Mouse (Mus musculus) gastrocnemius, adult 2 months (tissue): ENCODE results near the gene Pcna. TPM values are rescaled to one million over a fixed set of nuclear protein-coding genes. Genes with fewer than 3 reads are reported as not detected.
"Not testable (repeated sequence)": the region's sequence is repeated elsewhere in the genome, so short reads cannot be mapped to it uniquely, and the experiment has no call there.

Experiments used
- DNase-seq: peaks from one replicate; pipeline ENCODE4 v3.0.0; 2022
- H3K27ac ChIP-seq: fragments of 200-600 bp; 2 replicates; pipeline ENCODE4 v1.8.1; 2022; ENCODE audit warnings: mild to moderate bottlenecking
- H3K4me3 ChIP-seq: fragments of 200-600 bp; 2 replicates; pipeline ENCODE4 v1.8.1; 2022; ENCODE audit warnings: mild to moderate bottlenecking, moderate library complexity
- CTCF ChIP-seq: fragments of 200-600 bp; IDR thresholded peaks from 2 replicates; pipeline ENCODE4 v1.8.1; 2022; ENCODE audit warnings: antibody characterized with exemption, mild to moderate bottlenecking, moderate library complexity
- intact Hi-C: fragments of 180-260 bp; cut with DNase I; formaldehyde crosslinking; loops from one replicate; pipeline ENCODE4 v1.15.1; 2025
- long read RNA-seq, 2 experiments: library from polyadenylated mRNA; stranded (forward); transcript quantifications; one replicate each; pipeline ENCODE4 v2.0.0; 2021
- total RNA-seq, 2 experiments: library from RNA; stranded (reverse); gene quantifications; 2 replicates each; pipeline ENCODE4 v1.2.3; 2021

The Pcna gene
- 10 to 100 TPM; 19.0 to 22.9 TPM for total RNA-seq
- long read RNA-seq, experiment 1, transcript Pcna-201 (6 exons, 1,518 nt), result major isoform, 14 of 14 reads
- long read RNA-seq, experiment 1, partial matches to known transcripts, result 0 of 14 reads
- long read RNA-seq, experiment 1, other reads (novel, unspliced or antisense), result 0 of 14 reads
- long read RNA-seq, experiment 2, transcript Pcna-201 (6 exons, 1,518 nt), result major isoform, 15 of 20 reads
- long read RNA-seq, experiment 2, partial matches to known transcripts, result 5 of 20 reads
- long read RNA-seq, experiment 2, other reads (novel, unspliced or antisense), result 0 of 20 reads

DNA sequence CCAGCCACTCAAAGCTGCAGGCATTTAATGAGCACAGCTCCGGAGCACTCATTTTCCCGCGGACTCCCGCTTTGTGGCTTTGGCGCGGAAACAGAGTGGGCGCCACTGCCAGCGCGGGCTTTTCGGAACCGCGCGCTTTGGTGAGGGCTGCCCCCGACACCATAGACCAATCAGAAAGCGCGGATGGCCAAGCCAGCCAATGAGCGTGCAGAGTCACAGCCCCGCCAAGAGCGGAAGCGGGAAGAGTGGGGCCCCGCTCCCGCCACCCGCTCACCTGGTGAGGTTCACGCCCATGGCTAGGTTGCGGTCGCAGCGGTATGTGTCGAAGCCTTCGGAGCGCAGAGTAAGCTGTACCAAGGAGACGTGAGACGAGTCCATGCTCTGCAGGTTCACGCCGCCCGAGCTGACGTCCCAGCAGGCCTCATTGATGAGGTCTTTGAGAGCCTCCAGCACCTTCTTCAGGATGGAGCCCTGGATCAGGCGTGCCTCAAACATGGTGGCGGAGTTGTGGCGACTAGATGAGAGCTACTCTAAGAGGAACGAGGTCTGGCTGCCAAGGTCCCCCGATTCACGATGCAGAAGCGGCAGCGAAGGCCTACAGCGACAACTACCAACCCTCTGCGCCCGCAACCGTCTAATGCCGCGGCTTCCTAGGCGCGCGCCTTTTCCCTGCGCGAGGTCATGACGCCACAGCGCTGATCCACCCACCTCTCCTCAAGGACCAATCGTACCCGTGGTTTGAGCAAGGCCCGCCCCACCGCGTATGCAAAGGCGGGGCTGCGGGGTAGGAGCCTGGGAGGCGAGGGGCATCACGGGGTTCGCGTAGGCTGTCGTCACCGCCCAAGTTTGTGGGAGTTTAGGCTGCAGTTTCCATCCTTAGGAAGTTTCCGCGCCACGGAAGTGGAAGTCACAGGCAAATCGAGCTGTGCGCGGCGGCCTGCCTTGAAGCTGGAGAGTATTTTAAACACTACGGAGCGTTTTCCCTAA, at the start of gene Pcna:
TSS of gene Pcna (minus strand) at position 773 of the 987 bp plus-strand sequence.
- TF ChIP-seq CTCF, result no peak
- Histone ChIP-seq H3K4me3 (peak within 1 kb of the TSS; percentile 84), H3K27ac (peak within 1 kb of the TSS; percentile 97)
- DNase-seq, result peak; percentile 98
- intact Hi-C loops, result no loop called here

- no peak for TF ChIP-seq CTCF
- intact Hi-C loops, result loop anchor here (10.0 kb wide), 1 partner anchor 403 kb away; no protein-coding TSS in a partner anchor
- no peak for DNase-seq
- Histone ChIP-seq H3K27ac (no peak overlapping the region), H3K4me3 (no peak overlapping the region)
These were observed 48.3 kb upstream of the Pcna start for GRCm38 (mm10) chr2:132301436-132301835.

DNA sequence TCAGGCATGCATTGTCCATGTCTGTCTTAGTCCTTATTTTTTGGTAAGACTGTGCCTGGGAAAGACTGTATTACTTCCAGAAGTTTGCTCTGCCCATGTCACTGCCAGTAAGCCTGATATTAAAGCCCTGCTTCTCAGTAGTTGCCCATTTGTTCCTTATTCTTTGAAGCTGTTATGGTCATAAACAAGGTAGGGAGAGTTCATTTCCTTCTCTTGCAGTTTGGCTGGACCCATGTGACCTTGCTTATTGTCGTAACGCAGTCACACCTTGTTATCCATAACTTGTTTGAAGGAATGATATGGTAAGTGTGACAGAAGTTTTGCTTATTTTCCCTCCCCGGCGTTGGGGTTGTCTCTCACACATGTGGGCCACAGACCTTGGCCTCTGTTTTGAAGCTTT, 45.1 kb upstream of the Pcna start:
- Histone ChIP-seq H3K4me3 (no peak overlapping the region), H3K27ac (no peak overlapping the region)
- intact Hi-C loops, result no loop called here
- TF ChIP-seq CTCF, result no peak
- no peak for DNase-seq

DNA sequence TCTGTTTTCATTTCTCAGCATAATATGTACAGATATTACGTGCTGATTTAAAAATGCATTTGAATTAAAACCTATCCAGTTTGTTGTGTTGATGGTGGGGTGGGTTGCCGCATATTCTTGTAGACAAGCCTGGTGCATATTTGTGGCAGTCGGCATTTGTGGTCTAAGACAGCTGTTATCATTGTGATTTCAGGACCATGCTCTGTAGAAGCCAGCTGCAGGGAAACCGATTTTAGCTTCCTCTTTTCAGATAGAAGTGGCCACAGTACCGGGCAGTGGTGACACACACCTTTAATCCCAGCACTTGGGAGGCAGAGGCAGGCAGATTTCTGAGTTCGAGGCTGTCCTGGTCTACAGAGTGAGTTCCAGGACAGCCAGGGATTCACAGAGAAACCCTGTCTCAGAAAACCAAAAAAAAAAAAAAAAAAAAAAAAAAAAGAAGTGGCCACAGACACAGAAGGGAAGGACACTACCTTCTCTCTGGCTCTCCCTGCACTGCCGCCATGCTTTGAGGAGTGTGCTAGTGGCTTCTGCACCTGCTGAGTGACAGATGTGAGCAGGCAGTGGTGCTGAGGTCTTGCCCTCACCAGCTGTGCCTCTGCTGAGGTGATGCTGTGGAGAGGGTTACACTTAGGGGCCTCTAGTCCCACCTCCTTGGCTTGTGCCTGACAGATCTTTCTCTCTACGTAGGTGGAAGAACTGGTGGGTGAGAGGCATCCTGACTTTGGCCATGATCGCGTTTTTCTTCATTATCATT, 40.8 kb upstream of the Pcna start:
- no peak overlapping the region for H3K27ac ChIP-seq
- no peak for TF ChIP-seq CTCF

GRCm38 (mm10) chr2:132292083-132292482, 39.0 kb upstream of the Pcna start:
- intact Hi-C loops, result no loop called here
- no peak for TF ChIP-seq CTCF
- Histone ChIP-seq H3K4me3 (no peak overlapping the region), H3K27ac (peak overlapping the region; percentile 77)
- peak; percentile 42 for DNase-seq

More for the DNA sequence above, 40.8 kb upstream of the Pcna start:
- DNase-seq, result no peak
- intact Hi-C loops, result no loop called here
- H3K4me3 ChIP-seq, result no peak overlapping the region

GRCm38 (mm10) chr2:132291265-132291664, 38.2 kb upstream of the Pcna start:
- DNase-seq, result peak; percentile 80
- TF ChIP-seq CTCF, result no peak
- H3K27ac ChIP-seq, result peak overlapping the region; percentile 77

DNA sequence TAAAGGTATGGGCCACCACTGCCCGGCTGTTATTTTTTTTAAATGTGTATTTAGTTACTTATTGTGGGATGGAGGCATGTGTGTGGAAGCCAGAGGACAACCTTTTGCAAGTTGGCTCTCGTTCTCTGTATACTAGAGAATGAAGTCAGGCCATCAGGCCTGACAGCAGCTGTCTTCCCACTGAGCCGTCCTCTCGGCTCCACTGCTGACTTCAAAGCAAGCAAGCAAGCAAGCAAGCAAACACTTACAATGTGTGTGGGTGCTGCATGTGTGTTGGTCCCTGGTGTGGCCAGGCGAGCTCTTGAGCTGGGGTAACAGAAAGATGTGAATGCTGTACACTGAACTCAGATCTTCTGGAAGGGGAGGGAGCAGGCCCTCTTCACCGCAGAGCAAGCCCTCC, 37.7 kb upstream of the Pcna start:
- no peak for TF ChIP-seq CTCF
- peak overlapping the region; percentile 77 for H3K27ac ChIP-seq
- no peak overlapping the region for H3K4me3 ChIP-seq
- DNase-seq, result no peak
- intact Hi-C loops, result loop anchor here (2.0 kb wide), 1 partner anchor 16 kb away; no protein-coding TSS in a partner anchor

More at GRCm38 (mm10) chr2:132291265-132291664, 38.2 kb upstream of the Pcna start:
- H3K4me3 ChIP-seq, result no peak overlapping the region
- intact Hi-C loops, result loop anchor here (2.0 kb wide), 1 partner anchor 16 kb away; no protein-coding TSS in a partner anchor

DNA sequence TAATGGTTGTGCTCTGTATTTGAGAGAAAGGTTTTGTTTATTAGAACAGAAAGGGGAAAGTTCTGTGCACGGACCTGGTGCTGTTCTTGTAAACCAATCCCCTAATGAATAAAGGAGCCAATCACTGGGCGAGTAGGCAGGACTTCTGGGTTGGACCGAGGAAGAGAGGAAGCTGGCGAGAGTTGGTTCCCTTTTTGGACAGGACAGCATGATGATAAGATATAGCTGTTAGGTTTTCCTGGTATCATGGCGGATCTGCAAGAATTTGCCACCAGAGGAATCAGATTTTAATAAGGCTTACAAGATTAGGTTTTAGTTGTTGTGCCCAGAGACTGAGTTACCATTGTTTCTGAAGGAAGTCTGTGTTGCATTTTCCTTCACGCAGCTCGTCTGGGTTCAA, 36.1 kb upstream of the Pcna start:
- DNase-seq, H3K4me3 ChIP-seq, H3K27ac ChIP-seq, intact Hi-C loops: not testable (repeated sequence)

DNA sequence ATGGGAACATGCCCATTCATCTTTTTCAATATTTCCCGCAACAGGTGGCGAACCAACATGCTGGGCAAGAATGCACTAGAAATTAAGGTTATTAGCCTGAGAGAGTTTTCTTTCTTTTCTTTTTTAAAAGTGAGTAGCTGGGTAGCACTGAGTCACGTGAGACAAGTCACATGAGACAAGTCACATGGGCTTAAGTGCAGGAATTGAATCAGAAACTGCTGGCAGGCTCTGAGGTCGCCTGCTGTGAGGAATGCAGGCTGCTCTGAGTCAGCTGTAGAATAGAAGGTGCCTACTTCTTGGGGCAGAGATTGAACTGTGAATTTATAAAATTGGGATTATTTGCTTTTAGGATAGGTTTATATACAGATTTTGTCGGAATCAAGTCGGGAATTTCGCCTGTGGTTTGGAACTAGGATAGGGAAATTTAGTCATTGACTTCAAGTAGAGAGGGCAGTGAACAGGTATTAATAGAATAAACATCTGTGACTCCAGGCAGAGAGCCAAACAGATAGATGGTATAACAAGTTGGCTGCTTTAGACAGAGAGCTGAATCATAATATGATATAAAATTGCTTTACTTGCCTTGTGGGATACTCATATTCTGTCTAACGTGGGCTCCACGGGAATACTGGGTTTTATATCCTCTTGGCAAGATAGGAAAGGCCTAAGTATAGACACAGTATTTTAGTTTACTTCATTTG, 33.4 kb upstream of the Pcna start:
- intact Hi-C loops, result no loop called here
- Histone ChIP-seq H3K4me3 (peak overlapping the region; percentile 26), H3K27ac (peak overlapping the region; percentile 83)
- TF ChIP-seq CTCF, result peak; percentile 24; the same call in 1 of the 2 replicates
- DNase-seq, result peak; percentile 52

DNA sequence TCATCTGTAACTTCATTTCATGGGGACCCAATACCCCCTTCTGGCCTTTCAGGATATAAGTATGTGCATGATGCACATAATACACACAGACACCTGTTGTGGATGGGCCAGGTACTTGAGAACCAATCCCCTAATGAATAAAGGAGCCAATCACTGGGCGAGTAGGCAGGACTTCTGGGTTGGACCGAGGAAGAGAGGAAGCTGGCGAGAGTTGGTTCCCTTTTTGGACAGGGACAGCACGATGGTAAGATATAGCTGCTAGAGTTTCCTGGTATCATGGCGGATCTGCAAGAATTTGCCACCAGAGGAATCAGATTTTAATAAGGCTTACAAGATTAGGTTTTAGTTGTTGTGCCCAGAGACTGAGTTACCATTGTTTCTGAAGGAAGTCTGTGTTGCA, 32.6 kb upstream of the Pcna start:
- H3K4me3 ChIP-seq, result peak overlapping the region; percentile 53
- intact Hi-C loops, DNase-seq: not testable (repeated sequence)
- peak overlapping the region; percentile 87 for H3K27ac ChIP-seq

DNA sequence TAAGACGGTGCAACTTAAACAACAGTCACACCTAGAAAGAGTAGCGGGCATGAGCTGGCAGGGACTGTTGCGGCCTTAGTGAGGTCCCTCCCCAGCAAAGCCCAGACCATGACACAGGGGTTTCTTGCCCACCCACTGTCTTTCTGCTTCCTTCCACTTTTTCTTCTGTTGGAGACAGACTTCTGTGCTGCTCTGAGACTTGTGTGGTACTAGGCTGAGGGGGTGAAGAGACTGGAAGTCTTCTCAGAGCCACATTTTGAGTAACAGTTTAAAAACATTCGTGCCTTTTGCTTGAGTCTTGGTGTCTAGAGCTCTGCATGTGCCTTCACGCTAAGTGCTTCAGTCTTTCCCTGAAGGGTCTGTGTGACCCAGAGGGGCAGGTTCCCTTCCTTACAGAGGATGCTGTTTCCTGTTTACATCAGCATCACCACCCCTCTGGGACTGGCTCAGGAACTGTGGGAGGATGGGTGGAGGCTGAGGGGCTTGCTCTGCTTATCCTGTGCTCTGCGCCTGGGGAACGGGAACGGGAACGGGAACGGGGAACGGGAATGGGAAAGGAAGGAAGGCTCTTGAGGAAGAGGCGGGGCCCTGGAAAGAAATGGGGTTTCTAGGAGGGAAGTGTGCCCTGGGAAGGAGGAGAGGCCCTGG, 31.5 kb upstream of the Pcna start:
- intact Hi-C loops, result no loop called here
- Histone ChIP-seq H3K27ac (peak overlapping the region; percentile 87), H3K4me3 (peak overlapping the region; percentile 53)
- peak; percentile 67 for DNase-seq
- no peak for TF ChIP-seq CTCF
